Mouse (Mus musculus) gastrocnemius, postnatal 14 days (tissue): ENCODE measurements at regions not wholly inside any gene's neighbourhood (a gene's known extent, or its start where the extent isn't known, plus 50 kb on each side); places are given as distances from the start of the nearest gene placed in this dataset.

Experiments used
- DNase-seq: peaks from one replicate; pipeline ENCODE4 v3.0.0; 2021; ENCODE audit warnings: mixed read lengths
- intact Hi-C: fragments of 180-260 bp; cut with DNase I; formaldehyde crosslinking; loops from one replicate; pipeline ENCODE4 v1.15.1; 2025; ENCODE audit warnings: low total_unique reads

GRCm38 (mm10) chr4:56686141-56686540 lies 53.7 kb upstream of the Gm26657 start:
- intact Hi-C loops: loop anchor here (10.0 kb wide), 1 partner anchor 1171 kb away; no protein-coding TSS in a partner anchor
- DNase-seq: no peak

GRCm38 (mm10) chr4:56685696-56686095 lies 54.2 kb upstream of the Gm26657 start:
- intact Hi-C loops: loop anchor here (10.0 kb wide), 1 partner anchor 1171 kb away; no protein-coding TSS in a partner anchor
- no peak for DNase-seq

- intact Hi-C loops: loop anchor here (10.0 kb wide), 1 partner anchor 1170 kb away; no protein-coding TSS in a partner anchor
- peak; percentile 80 for DNase-seq
These were observed 54.7 kb upstream of the Gm26657 start for GRCm38 (mm10) chr4:56685123-56685522.

- intact Hi-C loops: loop anchor here (10.0 kb wide), 1 partner anchor 1169 kb away; no protein-coding TSS in a partner anchor
- no peak for DNase-seq
These were observed 55.8 kb upstream of the Gm26657 start for GRCm38 (mm10) chr4:56684031-56684430.

- intact Hi-C loops: loop anchor here (10.0 kb wide), 1 partner anchor 1166 kb away; no protein-coding TSS in a partner anchor
- DNase-seq: no peak
These were observed 58.7 kb upstream of the Gm26657 start for GRCm38 (mm10) chr4:56681121-56681520.

GRCm38 (mm10) chr4:56673868-56674267 lies 66.0 kb upstream of the Gm26657 start:
- DNase-seq: no peak
- intact Hi-C loops: no loop called here

GRCm38 (mm10) chr4:56664921-56665320 lies 74.9 kb upstream of the Gm26657 start:
- no peak for DNase-seq
- intact Hi-C loops: no loop called here

- intact Hi-C loops: no loop called here
- no peak for DNase-seq
These were observed 78.1 kb upstream of the Gm26657 start for GRCm38 (mm10) chr4:56661816-56662215.

- intact Hi-C loops: no loop called here
These were observed 82.8 kb upstream of the Gm26657 start for GRCm38 (mm10) chr4:56657046-56657445.

GRCm38 (mm10) chr4:56654327-56654726 lies 85.5 kb upstream of the Gm26657 start:
- intact Hi-C loops: no loop called here
- no peak for DNase-seq

More at GRCm38 (mm10) chr4:56657046-56657445, 82.8 kb upstream of the Gm26657 start:
- no peak for DNase-seq

GRCm38 (mm10) chr4:56652819-56653218 lies 87.1 kb upstream of the Gm26657 start:
- DNase-seq: no peak
- intact Hi-C loops: no loop called here

GRCm38 (mm10) chr4:56649731-56650130 lies 90.1 kb upstream of the Gm26657 start:
- intact Hi-C loops: no loop called here
- no peak for DNase-seq

GRCm38 (mm10) chr4:56643999-56644962 lies 95.6 kb upstream of the Gm26657 start:
- intact Hi-C loops: no loop called here
- DNase-seq: peak; percentile 49

- intact Hi-C loops: no loop called here
- DNase-seq: no peak
These were observed 96.4 kb upstream of the Gm26657 start for GRCm38 (mm10) chr4:56643491-56643890.

GRCm38 (mm10) chr4:56639709-56640108 lies 100.2 kb upstream of the Gm26657 start:
- no peak for DNase-seq
- intact Hi-C loops: no loop called here

- intact Hi-C loops: no loop called here
- DNase-seq: no peak
These were observed 101.0 kb upstream of the Gm26657 start for GRCm38 (mm10) chr4:56638704-56639478.

GRCm38 (mm10) chr4:56636265-56636664 lies 103.6 kb upstream of the Gm26657 start:
- DNase-seq: no peak
- intact Hi-C loops: no loop called here

GRCm38 (mm10) chr4:56633528-56633927 lies 106.3 kb upstream of the Gm26657 start:
- DNase-seq: no peak
- intact Hi-C loops: no loop called here

- no peak for DNase-seq
These were observed 109.6 kb upstream of the Gm26657 start for GRCm38 (mm10) chr4:56630251-56630650.

GRCm38 (mm10) chr4:56627206-56627605 lies 112.7 kb upstream of the Gm26657 start:
- DNase-seq: no peak
- intact Hi-C loops: no loop called here

More at GRCm38 (mm10) chr4:56630251-56630650, 109.6 kb upstream of the Gm26657 start:
- intact Hi-C loops: no loop called here
